Mouse (Mus musculus): ENCODE results near the gene Stk16. TPM values are rescaled to one million over a fixed set of nuclear protein-coding genes. Genes with fewer than 3 reads are reported as not detected.

Gene Stk16
- polyA plus RNA-seq, 1 experiment from 2014 or later: 54.4 TPM

GRCm38 (mm10) chr1:75216797-75217585 is 6.4 kb downstream of the Stk16 start:
- Histone ChIP-seq H3K36me3 (ENCODE audit: control insufficient read depth, insufficient read depth) (peaks cover 20% of the 10 kb centered on the region), H3K27ac (ENCODE audit: low read depth, low read length) (no peak overlapping the region), H3K4me1 (replicated peaks; ENCODE audit: control insufficient read depth, insufficient read depth, low read length) (peaks cover 11% of the 10 kb centered on the region), H3K9me3 (ENCODE audit: control insufficient read depth) (no peaks in the 10 kb centered on the region), H3K9ac (ENCODE audit: low read depth, low read length) (no peak overlapping the region), H3K4me2 (replicated peaks; ENCODE audit: low read depth) (peak overlapping the region; percentile 100), H3K27me3 (replicated peaks; ENCODE audit: control insufficient read depth, insufficient read depth, low read length) (peaks cover 15% of the 10 kb centered on the region; the same call in 1 of the 2 replicates), H3K4me3 (ENCODE audit: low read depth, low read length) (no peak overlapping the region)
- 71% methylated on average over 13 of the region's 13 CpGs for WGBS
- TF ChIP-seq CTCF (IDR thresholded peaks at IDR 0.05; ENCODE audit: low read depth): no peak
- no peak for ATAC-seq

GRCm38 (mm10) chr1:75217893-75218226 is 7.2 kb downstream of the Stk16 start:
- Histone ChIP-seq H3K9ac (ENCODE audit: low read depth, low read length) (no peak overlapping the region), H3K27me3 (replicated peaks; ENCODE audit: control insufficient read depth, insufficient read depth, low read length) (peaks cover 15% of the 10 kb centered on the region; the same call in 1 of the 2 replicates), H3K4me3 (ENCODE audit: low read depth, low read length) (peak overlapping the region; percentile 44), H3K27ac (ENCODE audit: low read depth, low read length) (no peak overlapping the region), H3K9me3 (ENCODE audit: control insufficient read depth) (no peaks in the 10 kb centered on the region), H3K4me2 (replicated peaks; ENCODE audit: low read depth) (peak overlapping the region; percentile 100), H3K36me3 (ENCODE audit: control insufficient read depth, insufficient read depth) (peaks cover 20% of the 10 kb centered on the region), H3K4me1 (replicated peaks; ENCODE audit: control insufficient read depth, insufficient read depth, low read length) (peaks cover 11% of the 10 kb centered on the region)
- WGBS: 2% methylated on average over 6 of the region's 6 CpGs
- no peak for TF ChIP-seq CTCF (IDR thresholded peaks at IDR 0.05; ENCODE audit: low read depth)
- ATAC-seq: no peak

GRCm38 (mm10) chr1:75218227-75219001 is 7.8 kb downstream of the Stk16 start:
- WGBS: 1% methylated on average over 38 of the region's 38 CpGs

GRCm38 (mm10) chr1:75219078-75219477 is 8.4 kb downstream of the Stk16 start:
- peaks cover 4% of the 10 kb centered on the region for H3K4me1 ChIP-seq (replicated peaks; ENCODE audit: control insufficient read depth, insufficient read depth, low read length)
- peak overlapping the region; percentile 41 for H3K9ac ChIP-seq (ENCODE audit: low read depth, low read length)
- TF ChIP-seq CTCF (IDR thresholded peaks at IDR 0.05; ENCODE audit: low read depth): no peak
- under 1% methylated on average over 24 of the region's 24 CpGs for WGBS
- H3K27ac ChIP-seq (ENCODE audit: low read depth, low read length): peak overlapping the region; percentile 23
- H3K4me2 ChIP-seq (replicated peaks; ENCODE audit: low read depth): peak overlapping the region; percentile 100
- ATAC-seq: peak; percentile 88
- peaks cover 15% of the 10 kb centered on the region; the same call in 1 of the 2 replicates for H3K27me3 ChIP-seq (replicated peaks; ENCODE audit: control insufficient read depth, insufficient read depth, low read length)
- H3K4me3 ChIP-seq (ENCODE audit: low read depth, low read length): peak overlapping the region; percentile 44
- H3K36me3 ChIP-seq (ENCODE audit: control insufficient read depth, insufficient read depth): peaks cover 11% of the 10 kb centered on the region; the same call in 1 of the 2 replicates
- H3K9me3 ChIP-seq (ENCODE audit: control insufficient read depth): no peaks in the 10 kb centered on the region

More at GRCm38 (mm10) chr1:75218227-75219001, 7.8 kb downstream of the Stk16 start:
- Histone ChIP-seq H3K9ac (ENCODE audit: low read depth, low read length) (peak overlapping the region; percentile 35), H3K4me2 (replicated peaks; ENCODE audit: low read depth) (peak overlapping the region; percentile 100), H3K9me3 (ENCODE audit: control insufficient read depth) (no peaks in the 10 kb centered on the region), H3K4me1 (replicated peaks; ENCODE audit: control insufficient read depth, insufficient read depth, low read length) (peaks cover 11% of the 10 kb centered on the region), H3K4me3 (ENCODE audit: low read depth, low read length) (peak overlapping the region; percentile 44), H3K27ac (ENCODE audit: low read depth, low read length) (peak overlapping the region; percentile 23), H3K36me3 (ENCODE audit: control insufficient read depth, insufficient read depth) (peaks cover 18% of the 10 kb centered on the region), H3K27me3 (replicated peaks; ENCODE audit: control insufficient read depth, insufficient read depth, low read length) (peaks cover 15% of the 10 kb centered on the region; the same call in 1 of the 2 replicates)
- TF ChIP-seq CTCF (IDR thresholded peaks at IDR 0.05; ENCODE audit: low read depth): no peak
- peak; percentile 29; the same call in 1 of the 2 replicates for ATAC-seq

GRCm38 (mm10) chr1:75219531-75219930 is 8.9 kb downstream of the Stk16 start, which contains the start of gene Tuba4a:
Tuba4a (minus strand) TSS chr1:75219865.
- peaks cover 7% of the 10 kb centered on the region; the same call in 1 of the 2 replicates for H3K36me3 ChIP-seq (ENCODE audit: control insufficient read depth, insufficient read depth)
- peak within 1 kb of the TSS; percentile 100 for H3K4me2 ChIP-seq (replicated peaks; ENCODE audit: low read depth)
- H3K4me3 ChIP-seq (ENCODE audit: low read depth, low read length): peak within 1 kb of the TSS; percentile 44
- peak; percentile 38 for ATAC-seq
- peak; percentile 51 for TF ChIP-seq CTCF (IDR thresholded peaks at IDR 0.05; ENCODE audit: low read depth)
- peak within 1 kb of the TSS; percentile 23 for H3K27ac ChIP-seq (ENCODE audit: low read depth, low read length)
- H3K27me3 ChIP-seq (replicated peaks; ENCODE audit: control insufficient read depth, insufficient read depth, low read length): peaks cover 15% of the 10 kb centered on the region; the same call in 1 of the 2 replicates
- WGBS: 3% methylated on average over 34 of the region's 34 CpGs
- peak within 1 kb of the TSS; percentile 41 for H3K9ac ChIP-seq (ENCODE audit: low read depth, low read length)
- H3K4me1 ChIP-seq (replicated peaks; ENCODE audit: control insufficient read depth, insufficient read depth, low read length): no peaks in the 10 kb centered on the region; the same call in none of the 2 replicates
- H3K9me3 ChIP-seq (ENCODE audit: control insufficient read depth): no peaks in the 10 kb centered on the region

- Histone ChIP-seq H3K27me3 (replicated peaks; ENCODE audit: control insufficient read depth, insufficient read depth, low read length) (peaks cover 15% of the 10 kb centered on the region; the same call in 1 of the 2 replicates), H3K4me1 (replicated peaks; ENCODE audit: control insufficient read depth, insufficient read depth, low read length) (no peaks in the 10 kb centered on the region; the same call in 1 of the 2 replicates), H3K4me3 (ENCODE audit: low read depth, low read length) (no peak overlapping the region), H3K4me2 (replicated peaks; ENCODE audit: low read depth) (no peak overlapping the region), H3K9ac (ENCODE audit: low read depth, low read length) (no peak overlapping the region), H3K27ac (ENCODE audit: low read depth, low read length) (no peak overlapping the region), H3K36me3 (ENCODE audit: control insufficient read depth, insufficient read depth) (no peaks in the 10 kb centered on the region), H3K9me3 (ENCODE audit: control insufficient read depth) (no peaks in the 10 kb centered on the region)
- 77% methylated on average over 3 of the region's 3 CpGs for WGBS
- TF ChIP-seq CTCF (IDR thresholded peaks at IDR 0.05; ENCODE audit: low read depth): no peak
- no peak for ATAC-seq
Measured at GRCm38 (mm10) chr1:75221538-75221937, 10.9 kb downstream of the Stk16 start.
